ENCODE assay signal across 9 mouse cellular contexts in genomic region chr9:22532810-22533447, GRCm38 (mm10). TPM values are rescaled to one million over a fixed set of nuclear protein-coding genes. Genes with fewer than 3 reads are reported as not detected.
DNase-seq lines count a peak whose midpoint lies in the region; ATAC-seq and TF ChIP-seq lines count a peak whose summit lies in the region.
"Had no signal": no experiment of that assay in that cellular context is flagged by ENCODE, and none has a peak within 500 bp of the region (broad histone marks: within the 10 kb centered on the region; RNA-seq: fewer than 3 reads in every experiment).

No protein-coding gene starts in this region.

- no peak overlapping the region for H3K4me3 ChIP-seq in bone marrow, adult 2 months (replicated peaks; ENCODE audit: control insufficient read depth, low read depth, low read length)
- no peak overlapping the region for H3K4me3 ChIP-seq in forebrain, embryonic 15.5 days
- H3K4me3 ChIP-seq in kidney, embryonic 14.5 days (ENCODE audit: low read length), result no peak overlapping the region
- no peak overlapping the region for H3K4me3 ChIP-seq in limb, embryonic 11.5 days (ENCODE audit: low read depth, low read length)
- no peak overlapping the region for H3K4me3 ChIP-seq in neural tube, embryonic 11.5 days (ENCODE audit: low read depth, low read length)

- 0 out of 2 replicates have a peak, but pooled peaks have one; percentile 4 for TF ChIP-seq CTCF in bone marrow, adult 2 months (IDR thresholded peaks at IDR 0.05; ENCODE audit: control insufficient read depth, insufficient read depth, low read length)

- H3K9ac ChIP-seq in forebrain, embryonic 15.5 days (replicated peaks), result no peak overlapping the region
- no peak overlapping the region for H3K9ac ChIP-seq in kidney, embryonic 14.5 days (ENCODE audit: low read depth, low read length)
- no peak overlapping the region for H3K9ac ChIP-seq in limb, embryonic 11.5 days (ENCODE audit: low read length)
- H3K9ac ChIP-seq in neural tube, embryonic 11.5 days (ENCODE audit: low read length), result no peak overlapping the region

- peak; percentile 23 for DNase-seq in adrenal gland, postnatal 10 days
- no peak for DNase-seq in adrenal gland, postnatal 4 days (ENCODE audit: low spot score in 2 of 2)
- DNase-seq in limb, embryonic 11.5 days (ENCODE audit: low spot score), result peak; percentile 46
- DNase-seq in neural tube, embryonic 11.5 days (ENCODE audit: low spot score), result peak; percentile 24
- DNase-seq in natural killer cell, adult 2 months (ENCODE audit: low spot score in 2 of 2), result no peak

- no peaks in the 10 kb centered on the region for H3K27me3 ChIP-seq in forebrain, embryonic 15.5 days
- no peaks in the 10 kb centered on the region for H3K27me3 ChIP-seq in kidney, embryonic 14.5 days (ENCODE audit: control insufficient read depth, insufficient read depth, low read length)
- H3K27me3 ChIP-seq in limb, embryonic 11.5 days (ENCODE audit: control insufficient read depth, insufficient read depth, low read length), result no peaks in the 10 kb centered on the region
- H3K27me3 ChIP-seq in neural tube, embryonic 11.5 days (ENCODE audit: control insufficient read depth, insufficient read depth, low read length), result no peaks in the 10 kb centered on the region

- H3K27ac ChIP-seq in bone marrow, adult 2 months (ENCODE audit: control insufficient read depth, insufficient read depth, low read depth, low read length, poor library complexity), result no peak overlapping the region
- no peak overlapping the region for H3K27ac ChIP-seq in forebrain, embryonic 15.5 days (replicated peaks)
- H3K27ac ChIP-seq in kidney, embryonic 14.5 days (ENCODE audit: low read depth, low read length), result no peak overlapping the region
- no peak overlapping the region for H3K27ac ChIP-seq in limb, embryonic 11.5 days (replicated peaks; ENCODE audit: low read depth, low read length)
- no peak overlapping the region for H3K27ac ChIP-seq in neural tube, embryonic 11.5 days (ENCODE audit: low read depth, low read length)
- H3K27ac ChIP-seq: macrophage had no signal

- ATAC-seq in forebrain, embryonic 15.5 days (replicated peaks), result peak; percentile 91
- peak; percentile 85 for ATAC-seq in kidney, embryonic 14.5 days (ENCODE audit: low FRiP score, low TSS enrichment)
- ATAC-seq in limb, embryonic 11.5 days (ENCODE audit: insufficient number of reproducible peaks, low FRiP score, low TSS enrichment, low read depth), result peak; percentile 61
- no peak; the same call in 1 of the 2 replicates for ATAC-seq in neural tube, embryonic 11.5 days (ENCODE audit: insufficient read depth, low FRiP score, low TSS enrichment)

- no peak for TF ChIP-seq POLR2A in bone marrow, adult 2 months (IDR thresholded peaks at IDR 0.05; ENCODE audit: borderline replicate concordance, control insufficient read depth, low read depth, low read length)

- no peaks in the 10 kb centered on the region for H3K9me3 ChIP-seq in forebrain, embryonic 15.5 days
- H3K9me3 ChIP-seq in kidney, embryonic 14.5 days (ENCODE audit: control insufficient read depth, low read length), result no peaks in the 10 kb centered on the region
- no peaks in the 10 kb centered on the region for H3K9me3 ChIP-seq in limb, embryonic 11.5 days (ENCODE audit: control insufficient read depth, low read length)
- H3K9me3 ChIP-seq in neural tube, embryonic 11.5 days (ENCODE audit: control insufficient read depth, low read length), result no peaks in the 10 kb centered on the region

- no peaks in the 10 kb centered on the region for H3K36me3 ChIP-seq in forebrain, embryonic 15.5 days
- no peaks in the 10 kb centered on the region for H3K36me3 ChIP-seq in kidney, embryonic 14.5 days (ENCODE audit: control insufficient read depth, insufficient read depth, low read length)
- no peaks in the 10 kb centered on the region for H3K36me3 ChIP-seq in limb, embryonic 11.5 days (ENCODE audit: control insufficient read depth, insufficient read depth, low read length)
- no peaks in the 10 kb centered on the region for H3K36me3 ChIP-seq in neural tube, embryonic 11.5 days (ENCODE audit: control insufficient read depth, insufficient read depth, low read length)

- 49% methylated on average over 9 of the region's 9 CpGs for WGBS in bone marrow, adult 2 months
- 50% methylated on average over 9 of the region's 9 CpGs for WGBS in forebrain, embryonic 15.5 days
- WGBS in kidney, embryonic 14.5 days, result 58% methylated on average over 9 of the region's 9 CpGs
- WGBS in limb, embryonic 11.5 days, result 55% methylated on average over 9 of the region's 9 CpGs
- 59% methylated on average over 9 of the region's 9 CpGs for WGBS in neural tube, embryonic 11.5 days

- H3K4me2 ChIP-seq in forebrain, embryonic 15.5 days (replicated peaks), result no peak overlapping the region
- H3K4me2 ChIP-seq in kidney, embryonic 14.5 days (replicated peaks; ENCODE audit: low read depth, low read length), result no peak overlapping the region
- no peak overlapping the region for H3K4me2 ChIP-seq in limb, embryonic 11.5 days (ENCODE audit: low read depth, severe bottlenecking)
- no peak overlapping the region for H3K4me2 ChIP-seq in neural tube, embryonic 11.5 days (ENCODE audit: low read depth)

- no peaks in the 10 kb centered on the region; the same call in 1 of the 2 replicates for H3K4me1 ChIP-seq in bone marrow, adult 2 months (ENCODE audit: control insufficient read depth, insufficient read depth, low read length)
- no peaks in the 10 kb centered on the region for H3K4me1 ChIP-seq in forebrain, embryonic 15.5 days
- H3K4me1 ChIP-seq in kidney, embryonic 14.5 days (ENCODE audit: control insufficient read depth, insufficient read depth, low read length), result no peaks in the 10 kb centered on the region
- no peaks in the 10 kb centered on the region for H3K4me1 ChIP-seq in limb, embryonic 11.5 days (ENCODE audit: control insufficient read depth, insufficient read depth, low read length)
- H3K4me1 ChIP-seq in neural tube, embryonic 11.5 days (ENCODE audit: control insufficient read depth, insufficient read depth, low read length), result no peaks in the 10 kb centered on the region

RNA-seq across cellular contexts. Expression of gene Bbs9, which starts 57.4 kb away (rescaled TPM):
- 10 to 100 TPM; 12.0 to 16.4 TPM for total RNA-seq in adrenal gland, postnatal 10 days (2021)
- total RNA-seq in adrenal gland, postnatal 4 days (2021), result 10 to 100 TPM; 21.0 to 21.1 TPM
- polyA plus RNA-seq in bone marrow, adult 2 months (2011; ENCODE audit: insufficient read depth, insufficient read length, low replicate concordance, missing spikeins), result 4.5 and 8.0 TPM in 2 replicates
- polyA plus RNA-seq in forebrain, embryonic 15.5 days (2015; fragmentation: Nextera tagmentation; extraction: Ambion mirVana), result 17.5 and 20.8 TPM in 2 replicates
- polyA plus RNA-seq in kidney, embryonic 14.5 days (2014; fragmentation: Nextera tagmentation; extraction: Ambion mirVana), result 6.2 and 12.3 TPM in 2 replicates
- polyA plus RNA-seq in limb, embryonic 11.5 days (2014; fragmentation: Nextera tagmentation; extraction: Ambion mirVana), result 15.5 and 15.9 TPM in 2 replicates
- polyA plus RNA-seq in neural tube, embryonic 11.5 days (2014; fragmentation: Nextera tagmentation; extraction: Ambion mirVana), result 14.0 and 16.9 TPM in 2 replicates

Comparison
In these comparisons a context has a peak if more than half of its experiments do, and no peak if none do; other contexts are left out.
1. DNase-seq: peak in adrenal gland, postnatal 10 days (single experiment), limb, embryonic 11.5 days (single experiment) and neural tube, embryonic 11.5 days (single experiment); none in adrenal gland, postnatal 4 days (0 of 2) and natural killer cell, adult 2 months (0 of 2).